Mouse (Mus musculus) erythroblast, embryonic 14.5 days (primary cell): ENCODE results near the gene Acacb.

Experiments
- GATA1 ChIP-seq: IDR thresholded peaks from 2 replicates; pipeline ENCODE4 v1.6.1; 2012; ENCODE audit warnings: low read length, inconsistent platforms, mixed read lengths
- TAL1 ChIP-seq: IDR thresholded peaks from 3 replicates; pipeline ENCODE4 v1.6.1; 2012; ENCODE audit warnings: low read length, inconsistent platforms, mixed read lengths

DNA sequence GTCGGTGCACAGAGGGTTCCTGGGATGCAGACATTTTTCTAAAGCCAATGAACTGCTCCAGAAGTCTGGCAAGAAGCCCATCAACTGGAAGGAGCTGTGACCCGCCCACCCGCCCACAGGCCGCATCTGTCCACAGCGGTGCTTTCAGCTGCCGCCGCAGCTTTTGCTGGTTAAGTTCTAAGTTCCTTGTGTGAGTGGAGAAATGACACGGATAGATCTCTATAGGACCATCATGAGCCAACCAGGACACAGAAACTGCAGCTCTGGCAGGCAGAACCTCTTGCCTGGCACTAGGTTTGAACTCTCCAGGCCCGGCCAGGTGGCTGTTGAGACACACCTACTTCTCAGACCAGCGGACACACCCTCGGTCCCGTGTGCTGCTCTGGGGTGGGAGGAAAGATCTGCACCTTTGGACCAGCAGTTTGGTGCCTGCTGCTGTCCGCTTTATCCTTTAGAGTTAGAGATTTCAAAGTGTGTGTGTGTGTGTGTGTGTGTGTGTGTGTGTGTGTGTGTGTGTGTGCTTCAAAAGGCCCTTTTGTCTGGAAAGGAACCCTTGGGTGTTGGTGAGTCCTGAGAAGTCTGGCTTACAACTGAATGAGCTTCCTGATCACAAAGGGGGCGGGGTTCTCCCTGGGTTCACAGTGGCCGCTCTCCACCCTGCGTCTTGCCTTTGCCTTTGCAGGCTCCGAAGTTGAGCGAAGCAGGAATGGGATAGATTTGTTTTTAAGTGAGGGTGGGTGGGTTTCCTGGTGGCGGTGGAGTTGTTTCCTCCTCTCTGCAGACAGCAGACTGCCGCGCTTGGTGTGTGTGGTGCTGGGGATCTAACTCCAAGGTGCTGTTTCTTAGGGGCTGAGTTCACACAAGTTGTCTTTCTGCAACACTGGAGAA is 7.8 kb upstream of the Acacb start:
- TF ChIP-seq GATA1 (no peak), TAL1 (no peak)
